Mouse (Mus musculus) cerebellum, adult 18-20 months (tissue): ENCODE measurements around the gene Hdac7.
"Not testable (repeated sequence)": the region's sequence is repeated elsewhere in the genome, so short reads cannot be mapped to it uniquely, and the experiment has no call there.

Experiments
- DNase-seq, 2 experiments: peaks; one replicate each; pipeline ENCODE4 v3.0.0; 2021

Hdac7 gene

DNA sequence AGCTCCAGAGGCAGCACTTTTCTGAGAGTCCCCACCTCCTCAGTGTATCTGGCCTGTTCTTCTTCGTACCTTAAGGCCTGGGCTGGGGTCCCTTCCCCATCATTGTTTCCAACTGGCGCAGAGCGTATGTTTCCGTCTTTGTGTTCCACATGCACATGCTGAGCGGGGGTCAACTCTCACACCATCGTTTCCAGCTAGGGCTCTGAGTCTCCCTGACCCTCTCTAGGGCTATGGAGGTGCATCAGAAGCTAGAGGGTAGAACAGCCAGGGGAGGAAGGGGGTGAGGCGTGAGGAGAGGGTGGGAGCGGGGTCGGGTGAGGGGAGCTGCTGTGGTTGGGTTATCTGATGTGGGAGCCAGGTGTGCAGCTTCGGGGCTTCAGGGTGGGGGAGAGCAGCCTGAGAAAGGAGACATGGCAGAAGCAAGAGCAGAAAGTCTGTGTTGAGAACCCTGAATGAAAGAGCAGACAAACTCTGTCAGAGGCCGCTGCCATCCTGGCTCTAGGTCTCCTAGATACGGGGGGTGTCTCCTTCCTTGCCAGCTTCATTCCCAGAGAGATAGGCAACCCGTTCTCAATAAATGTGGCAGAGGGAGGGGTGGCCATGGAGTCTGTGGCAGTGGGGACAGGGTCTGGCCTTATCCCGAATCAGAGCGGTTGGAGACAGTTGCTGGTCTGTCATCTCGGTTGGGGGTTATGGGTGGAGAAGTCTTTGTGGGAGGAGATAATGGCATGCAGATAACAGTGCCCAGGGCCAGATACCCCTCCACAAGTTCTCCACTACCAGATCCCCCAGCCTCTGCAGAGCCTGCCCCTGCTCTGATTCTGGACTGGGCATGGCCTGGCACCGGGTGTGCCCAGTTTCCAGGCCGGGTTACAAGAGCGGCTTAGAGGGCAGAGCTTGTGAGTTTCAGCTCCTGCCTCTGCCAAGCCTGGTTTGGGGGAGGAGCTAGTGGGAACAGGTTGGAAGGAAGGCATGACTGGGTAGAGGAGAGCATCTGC, at the start of gene Hdac7:
Hdac7 (minus strand) TSS at position 466 of the 998 bp plus-strand sequence.
- DNase-seq: no peak

DNA sequence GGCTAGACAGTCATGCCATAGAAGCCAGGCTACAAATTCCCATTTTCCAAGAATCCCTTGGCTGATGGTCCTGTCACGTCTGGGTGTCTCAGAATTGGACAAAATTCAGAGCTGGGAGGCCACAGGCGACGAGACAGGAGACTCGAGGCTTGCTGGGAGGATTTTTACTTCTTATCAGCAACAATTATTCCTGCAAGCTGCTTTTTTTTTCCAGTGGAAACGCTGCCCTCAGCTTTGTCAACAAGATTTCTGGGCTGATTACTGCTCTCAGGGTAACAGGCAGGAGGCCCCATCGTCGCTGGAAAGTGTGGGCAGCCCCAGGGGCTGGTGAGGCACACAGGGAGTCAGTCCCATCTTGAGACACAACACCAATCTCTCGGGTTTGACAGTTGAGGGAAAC, 48.2 kb upstream of the Hdac7 start:
- DNase-seq: no peak

DNA sequence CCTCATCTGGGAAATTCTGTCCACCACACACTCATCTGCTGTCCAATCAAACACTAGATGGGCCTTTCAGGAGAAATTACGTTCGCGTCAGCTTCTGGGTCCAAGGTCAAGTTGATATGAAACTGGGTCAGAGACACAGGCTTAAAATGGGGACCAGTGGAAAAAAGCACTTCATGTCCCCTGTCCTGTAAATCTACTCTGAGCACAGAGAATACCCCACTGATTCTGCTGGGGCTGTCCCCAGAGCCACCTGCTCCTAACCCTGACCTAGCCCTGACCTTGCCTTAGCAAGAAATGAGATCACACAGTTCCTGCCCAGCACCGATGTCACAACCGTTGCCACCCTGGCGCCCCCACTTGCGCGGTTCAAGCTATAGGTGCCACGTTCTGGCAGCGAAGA, 46.1 kb upstream of the Hdac7 start:
- DNase-seq: no peak

DNA sequence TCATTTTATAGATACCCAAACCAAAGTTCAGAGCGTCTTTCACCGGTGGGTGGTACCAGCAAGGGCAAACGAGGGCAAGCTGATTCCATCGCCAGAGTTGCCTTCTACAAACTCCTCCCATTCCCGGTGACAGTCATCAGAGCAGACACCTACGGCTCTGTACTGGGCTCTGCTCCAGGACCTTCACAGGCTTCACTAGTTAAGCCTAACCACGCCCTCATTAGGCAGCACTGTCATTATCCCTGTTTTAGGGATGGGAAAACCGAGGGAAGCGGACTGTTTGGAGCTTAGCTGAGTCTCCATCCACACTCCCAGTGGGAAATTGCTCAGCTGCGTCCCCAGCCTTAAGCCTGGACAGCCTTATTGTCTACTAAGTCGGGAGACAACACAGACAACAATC, 45.7 kb upstream of the Hdac7 start:
- DNase-seq: no peak

DNA sequence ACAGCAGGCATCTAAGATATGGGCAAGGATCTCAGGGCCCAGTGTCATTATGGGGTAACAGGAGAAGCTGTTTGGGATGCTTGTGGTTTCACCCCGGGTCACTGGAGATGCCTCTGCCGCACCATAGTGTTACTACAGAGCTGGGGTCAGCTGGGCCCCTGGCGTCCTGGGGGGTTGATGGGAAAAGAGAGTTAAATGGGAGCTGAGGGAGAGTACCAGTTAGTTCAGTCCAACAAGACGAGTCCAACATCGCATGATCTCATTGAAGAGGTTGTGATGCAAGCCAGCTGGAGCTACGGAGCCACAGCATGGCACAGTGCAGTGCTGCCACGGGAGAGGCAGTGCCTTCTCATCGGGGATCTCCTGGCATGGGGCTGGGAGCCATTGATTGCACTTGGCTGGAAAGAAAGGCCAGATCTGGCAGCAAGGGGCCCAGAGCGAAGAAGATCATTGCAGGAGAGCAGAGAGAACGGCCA, 43.3 kb upstream of the Hdac7 start:
- DNase-seq: no peak

DNA sequence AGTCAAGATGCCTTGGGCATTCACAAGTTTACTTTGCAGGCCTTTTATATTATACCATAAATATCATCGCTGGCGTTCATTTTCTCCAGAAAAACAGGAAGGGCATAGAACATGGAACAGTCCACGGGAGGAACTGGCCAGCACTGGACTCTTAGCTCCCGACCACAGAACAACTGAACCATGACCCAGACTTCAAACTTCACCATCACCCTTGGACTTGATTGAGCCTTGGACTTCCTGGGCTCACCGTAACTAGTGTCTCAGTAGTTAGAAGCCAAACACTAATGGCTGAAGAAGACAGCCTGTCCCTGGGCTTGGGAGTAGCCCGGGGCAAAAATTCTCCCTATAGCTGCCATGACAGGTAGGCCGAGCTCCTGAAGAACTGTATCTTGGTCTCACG, 37.1 kb upstream of the Hdac7 start:
- DNase-seq: no peak

DNA sequence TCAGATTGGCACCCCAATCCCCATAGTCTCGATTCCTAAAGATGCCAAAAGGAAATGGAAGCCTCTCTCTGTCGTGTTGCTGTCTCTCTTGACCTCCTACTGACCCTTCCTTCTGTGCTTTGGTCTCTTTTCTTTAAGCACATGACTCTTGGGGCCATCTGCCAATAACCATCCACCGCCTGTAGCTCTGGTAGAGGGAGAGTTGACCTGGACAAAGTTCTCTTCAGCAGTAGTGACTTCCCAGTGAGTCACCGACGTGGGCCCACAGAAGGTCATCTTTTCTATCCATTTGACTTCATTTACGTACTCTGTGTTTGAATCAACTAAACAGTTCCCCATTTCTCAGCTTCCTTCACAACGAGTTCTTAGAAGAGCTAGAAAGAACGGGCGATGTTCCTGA, 36.1 kb upstream of the Hdac7 start:
- DNase-seq: no peak

DNA sequence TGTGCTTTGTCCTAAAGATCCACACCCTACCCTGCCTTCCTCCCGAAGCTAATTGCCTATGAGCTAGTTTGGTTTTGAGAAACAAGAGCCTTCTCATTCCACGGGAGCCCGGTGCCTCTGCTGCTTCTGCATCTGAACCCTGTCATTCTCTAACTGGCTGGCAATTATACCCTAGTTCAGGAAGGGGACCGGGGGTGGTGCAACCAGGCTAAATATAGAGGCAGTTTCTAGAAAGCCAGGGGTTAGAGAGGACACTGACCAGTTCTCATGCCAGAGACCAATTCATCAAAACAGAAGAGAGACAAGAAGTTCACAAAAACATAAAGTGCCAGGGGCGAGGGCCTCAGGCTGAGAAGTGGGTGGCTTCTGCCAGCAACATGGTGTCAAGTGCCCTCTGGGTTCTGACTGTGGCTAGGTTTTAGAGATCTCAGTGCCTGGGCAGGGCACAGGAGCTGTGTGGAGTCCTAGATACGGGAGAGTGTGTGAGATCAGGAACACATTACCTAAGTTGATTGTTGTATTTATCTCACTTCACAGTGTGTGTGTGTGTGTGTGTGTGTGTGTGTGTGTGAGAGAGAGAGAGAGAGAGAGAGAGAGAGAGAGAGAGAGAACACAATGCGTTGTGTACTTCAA, 34.5 kb upstream of the Hdac7 start:
- no peak for DNase-seq

DNA sequence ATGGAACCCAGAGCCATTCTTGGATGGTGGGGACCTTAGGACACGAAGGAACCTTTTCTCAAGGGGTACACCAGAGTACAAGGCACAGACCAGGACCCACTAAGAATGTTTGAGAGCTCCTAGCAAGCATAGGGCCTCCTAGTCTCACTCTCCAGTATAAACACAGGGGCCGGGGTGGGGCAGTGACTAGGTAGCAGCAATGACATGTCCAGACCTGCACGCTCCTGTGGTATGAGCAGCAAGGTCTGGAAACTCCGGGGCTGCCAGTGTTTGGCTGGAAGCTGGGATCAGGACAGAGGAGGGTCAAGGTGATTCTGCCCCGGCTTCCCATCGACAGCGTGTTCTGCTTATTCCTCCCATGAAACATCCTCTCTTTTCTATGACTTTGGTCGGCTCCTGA, 31.5 kb upstream of the Hdac7 start:
- DNase-seq: no peak

DNA sequence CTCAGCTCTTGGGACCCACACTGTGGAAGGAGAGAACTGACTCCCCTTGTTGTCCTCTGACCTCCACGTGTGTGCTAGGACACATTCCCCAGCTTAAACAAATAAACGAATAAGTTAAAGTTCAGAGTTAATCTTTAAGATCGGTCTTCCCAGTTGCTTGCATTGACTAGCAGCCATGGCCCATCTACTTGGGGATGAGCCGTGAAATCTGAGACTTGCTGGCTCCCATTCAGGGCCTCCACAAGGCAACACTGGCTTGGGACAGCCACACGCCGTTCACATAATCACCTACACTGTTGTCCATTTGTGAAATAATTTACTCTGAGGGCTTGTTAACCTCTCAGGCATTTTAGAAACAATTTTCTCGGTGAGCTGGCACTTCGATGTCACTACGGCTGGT, 29.4 kb upstream of the Hdac7 start:
- DNase-seq: no peak

DNA sequence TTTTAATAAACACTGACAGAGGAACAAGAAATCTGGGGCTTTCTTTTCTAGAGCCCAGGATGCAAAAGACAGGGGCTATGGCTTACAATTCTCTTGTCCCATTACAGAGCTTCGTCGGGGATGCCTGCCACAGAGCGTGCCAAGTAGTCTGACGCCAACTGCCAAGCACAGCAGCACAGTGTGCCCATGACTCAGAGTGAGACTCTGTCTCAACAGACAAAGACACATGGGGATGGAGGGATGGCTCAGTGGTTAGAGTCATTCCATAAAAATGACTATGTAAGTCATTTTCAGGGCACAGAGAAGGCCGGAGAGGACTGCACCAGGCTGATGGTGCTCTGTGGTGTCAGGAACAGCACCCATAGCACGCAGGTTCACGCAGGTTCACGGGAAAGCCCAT, 27.9 kb upstream of the Hdac7 start:
- DNase-seq: no peak

DNA sequence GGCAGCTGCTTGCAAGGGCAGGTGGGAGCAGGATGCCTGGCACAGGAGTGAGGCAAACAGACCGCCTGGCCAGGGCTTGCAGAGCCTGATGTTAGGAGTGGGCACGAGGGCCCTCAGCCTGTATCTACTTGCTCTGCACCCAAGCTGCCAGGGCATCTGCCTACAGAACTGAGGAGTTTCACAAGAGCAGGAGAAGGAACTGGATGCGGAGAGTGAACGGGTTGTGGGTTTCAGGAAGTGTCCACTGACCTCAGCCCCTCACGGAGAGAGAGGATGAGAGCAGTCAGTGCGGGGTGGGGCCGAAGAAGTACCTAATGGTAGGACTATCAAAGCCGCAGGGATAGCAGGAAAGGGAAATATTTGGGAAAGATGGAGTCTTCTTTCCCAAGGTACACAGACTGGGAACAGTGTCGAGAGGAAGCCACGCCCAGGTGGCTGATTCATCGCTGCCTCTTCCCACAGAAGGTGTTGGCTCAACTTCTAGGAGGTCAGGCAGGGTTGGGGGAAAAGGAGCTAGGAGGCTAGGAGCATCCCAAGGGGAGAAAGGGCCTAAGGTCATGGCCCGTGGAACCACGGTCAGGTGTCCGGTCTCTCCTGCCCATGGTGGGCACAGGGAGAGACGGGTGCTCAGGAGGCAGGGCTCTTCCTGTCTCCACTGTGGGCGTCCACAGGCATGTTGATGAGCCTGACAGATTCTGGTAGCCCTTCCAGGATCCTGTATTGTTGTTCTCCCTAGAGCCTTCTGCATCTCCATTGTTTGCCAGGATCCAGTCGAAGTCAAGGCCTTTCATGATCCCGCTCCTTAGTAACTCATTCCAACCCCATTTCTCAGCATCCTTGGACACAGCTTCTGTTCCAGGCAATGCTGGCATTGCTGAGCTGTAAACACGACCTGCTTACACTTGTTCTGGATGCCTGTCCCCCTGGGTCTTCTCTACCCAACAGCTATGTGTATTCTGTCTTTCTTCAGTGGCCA, 27.0 kb upstream of the Hdac7 start:
- DNase-seq: no peak

DNA sequence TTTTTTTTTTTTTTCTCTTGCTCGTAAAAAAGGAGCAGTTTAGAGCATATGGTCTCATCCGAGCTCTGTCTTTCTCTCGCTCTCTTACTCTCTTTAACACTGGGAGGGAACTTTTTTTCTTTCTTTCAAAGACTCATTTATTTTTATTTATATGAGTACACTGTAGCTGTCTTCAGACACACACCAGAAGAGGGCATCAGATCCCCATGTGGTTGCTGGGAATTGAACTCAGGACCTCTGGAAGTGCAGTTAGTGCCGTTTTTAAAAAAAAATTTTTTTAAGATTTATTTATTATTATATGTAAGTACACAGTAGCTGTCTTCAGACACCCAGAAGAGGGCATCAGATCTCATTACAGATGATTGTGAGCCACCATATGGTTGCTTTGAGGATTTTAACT, 25.8 kb upstream of the Hdac7 start:
- not testable (repeated sequence) for DNase-seq

DNA sequence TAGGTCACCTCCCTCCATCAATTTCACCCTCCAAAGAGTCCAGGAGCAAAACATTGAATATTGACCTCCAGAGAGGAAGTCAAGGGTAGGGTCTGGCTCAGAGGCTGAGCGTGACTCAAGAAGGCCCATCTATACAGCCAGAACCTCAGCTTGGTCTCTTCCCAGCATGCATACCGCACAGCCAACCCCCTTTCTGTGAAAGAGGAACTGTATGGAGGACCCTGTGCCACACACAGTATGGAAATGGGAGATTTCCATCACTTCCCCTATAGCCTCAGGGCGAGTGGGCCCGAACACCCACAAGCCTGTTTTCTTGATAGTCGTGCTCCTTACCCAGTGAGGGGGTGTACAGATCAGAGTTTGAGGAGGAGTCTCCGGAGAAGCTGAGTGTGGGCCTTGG, 24.7 kb upstream of the Hdac7 start:
- DNase-seq: no peak

DNA sequence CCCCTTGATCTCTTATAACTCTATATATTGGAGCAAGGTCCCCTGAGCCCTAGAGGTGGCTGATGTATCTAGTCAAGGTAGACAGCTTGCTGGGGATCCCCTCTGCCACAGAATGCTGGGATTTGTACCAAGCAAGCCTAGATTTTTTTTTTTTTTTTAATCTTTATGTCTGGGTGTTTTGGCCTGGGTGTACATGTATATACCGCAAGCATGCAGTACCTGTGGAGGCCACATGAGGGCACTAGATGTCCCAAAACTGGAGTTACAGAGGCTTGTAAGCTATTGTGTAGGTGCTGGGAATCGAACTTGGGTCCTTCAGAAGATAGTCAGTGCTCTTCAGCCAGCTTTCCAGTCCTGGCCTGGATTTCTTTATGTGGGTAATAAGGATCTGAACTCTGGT, 21.7 kb upstream of the Hdac7 start:
- DNase-seq: no peak

DNA sequence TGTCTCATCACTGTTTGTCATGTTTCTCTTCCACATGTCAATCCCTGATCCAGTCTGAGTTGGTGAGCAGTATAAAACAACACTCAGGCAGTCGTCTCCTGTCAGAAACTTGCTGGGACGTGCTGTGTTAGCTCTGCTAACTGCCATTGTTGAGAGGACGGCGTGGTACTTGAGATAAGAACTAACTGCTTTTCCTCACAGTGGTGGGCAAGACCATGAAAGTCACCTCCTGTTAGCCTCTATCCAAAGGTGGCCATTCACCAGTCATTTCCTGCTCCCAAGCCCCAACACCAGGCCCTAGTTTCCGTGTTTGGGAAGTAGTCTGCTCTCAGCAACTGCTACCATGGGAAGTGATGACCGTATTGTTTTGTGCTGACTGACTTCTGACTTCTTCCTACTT, 20.9 kb upstream of the Hdac7 start:
- DNase-seq: no peak

DNA sequence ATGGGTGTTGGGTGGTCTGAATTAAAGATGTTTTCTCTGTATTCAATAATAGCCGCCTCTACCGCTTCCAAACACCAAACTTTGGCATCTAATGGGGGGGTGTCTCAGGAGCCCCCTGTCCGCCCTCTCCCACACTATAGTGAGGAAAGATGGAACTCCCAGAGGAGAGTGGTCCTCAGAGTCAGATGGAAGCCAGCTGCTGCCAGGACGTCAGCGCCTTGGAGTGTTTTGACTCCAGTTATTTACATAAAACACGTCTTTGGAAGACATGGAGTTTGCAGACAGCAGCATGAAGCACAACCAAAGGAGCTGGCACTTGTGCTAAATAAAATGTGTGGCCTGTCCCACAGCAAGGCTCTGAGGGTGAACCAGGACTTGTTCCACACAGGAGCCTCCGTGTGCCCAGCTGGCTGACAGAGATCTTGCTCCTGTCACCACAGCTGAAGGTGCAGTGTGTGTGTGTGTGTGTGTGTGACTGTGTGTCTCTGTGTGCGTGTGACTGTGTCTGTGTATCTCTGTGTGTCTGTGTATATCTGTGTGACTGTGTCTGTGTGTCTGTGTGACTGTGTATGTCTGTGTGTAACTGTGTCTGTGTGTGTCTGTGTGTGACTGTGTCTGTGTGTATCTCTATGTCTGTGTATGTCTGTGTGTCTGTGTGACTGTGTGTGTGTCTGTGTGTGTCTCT, 20.2 kb upstream of the Hdac7 start:
- no peak for DNase-seq

DNA sequence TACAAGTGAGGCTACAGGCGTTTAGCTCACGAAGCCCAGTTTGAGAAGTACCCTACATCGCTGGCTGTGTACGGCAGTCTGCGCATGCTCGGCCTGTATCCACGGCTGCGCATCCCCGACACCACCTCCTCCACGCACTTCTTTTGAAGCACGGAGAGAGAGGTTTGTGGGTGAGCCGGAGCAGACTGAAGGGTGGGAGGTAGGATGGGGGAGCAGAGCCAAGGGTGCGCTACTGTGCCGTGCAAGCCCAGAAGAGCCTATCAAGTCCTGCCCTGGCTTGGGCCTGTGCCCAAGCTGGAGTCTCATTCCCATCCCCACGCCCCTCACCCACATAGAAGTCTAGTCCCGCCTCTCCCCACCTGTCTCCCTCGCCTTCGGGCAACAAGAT, 19.2 kb upstream of the Hdac7 start:
- DNase-seq: no peak

DNA sequence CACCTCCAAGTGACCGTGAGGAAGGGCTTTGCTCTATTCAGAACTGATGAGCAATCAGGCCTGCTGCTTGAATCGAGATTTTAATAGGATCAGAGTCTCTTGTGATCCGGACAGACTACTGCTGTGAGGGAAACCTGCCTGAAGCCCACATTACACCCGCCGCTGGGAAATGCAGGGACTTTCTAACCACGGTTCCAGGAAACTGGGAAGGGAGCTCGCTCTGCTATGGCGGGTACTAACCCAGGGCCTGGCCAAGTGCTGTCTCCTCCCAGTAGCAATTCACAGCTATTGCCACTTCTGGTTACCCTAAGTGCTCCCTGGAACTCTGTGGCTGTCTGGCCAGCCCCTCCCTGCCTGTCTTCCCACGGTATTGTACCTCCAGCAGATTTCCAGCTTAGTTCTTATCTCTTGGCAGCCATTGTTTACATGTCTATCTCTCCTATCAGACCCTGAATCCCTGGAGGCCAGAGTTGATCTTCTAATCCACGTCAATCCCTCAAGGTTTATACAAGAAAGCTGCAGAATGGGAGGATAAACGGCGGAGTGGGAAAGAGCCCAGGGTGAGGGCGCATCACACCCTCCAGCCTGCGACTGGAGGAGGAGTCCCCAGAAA, 18.7 kb upstream of the Hdac7 start:
- DNase-seq: no peak

DNA sequence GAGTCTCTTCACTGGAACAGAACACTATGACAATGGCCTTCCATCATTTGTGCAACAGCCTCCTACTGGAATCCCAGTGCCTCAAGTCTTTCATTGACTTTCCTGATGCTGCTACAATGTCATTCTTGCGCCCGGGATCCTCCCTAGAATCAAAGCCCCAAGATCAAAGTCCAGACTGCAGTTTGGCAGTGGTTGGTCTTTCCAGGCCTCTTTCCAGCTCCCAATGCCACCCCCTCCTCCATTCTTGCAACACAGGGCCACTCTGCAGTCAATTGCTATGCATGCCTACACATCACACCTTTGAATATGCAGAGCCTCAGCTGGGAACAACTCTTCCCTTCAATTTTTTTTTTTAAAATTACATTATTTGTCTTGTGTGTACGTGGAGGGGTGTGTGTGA, 16.1 kb upstream of the Hdac7 start:
- DNase-seq: no peak

DNA sequence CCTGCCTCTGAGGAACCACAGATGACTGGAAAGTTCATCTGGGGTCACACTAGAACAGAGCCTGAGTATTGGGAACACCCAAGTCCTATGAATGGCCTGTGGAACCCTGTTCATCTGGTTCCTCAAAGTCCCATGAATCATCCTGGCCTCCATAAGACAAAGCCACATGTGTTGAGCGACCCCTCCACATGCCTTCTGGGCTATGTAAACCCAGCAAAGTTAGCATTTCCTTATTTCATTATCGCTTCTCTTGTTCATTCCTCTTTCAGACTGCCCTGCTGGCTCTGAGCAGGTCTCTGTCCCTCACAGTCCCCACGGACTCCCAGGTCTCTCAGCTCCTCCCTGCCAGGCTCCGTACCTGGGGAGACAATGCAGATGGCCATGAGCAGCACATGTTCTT, 14.1 kb upstream of the Hdac7 start:
- no peak for DNase-seq

DNA sequence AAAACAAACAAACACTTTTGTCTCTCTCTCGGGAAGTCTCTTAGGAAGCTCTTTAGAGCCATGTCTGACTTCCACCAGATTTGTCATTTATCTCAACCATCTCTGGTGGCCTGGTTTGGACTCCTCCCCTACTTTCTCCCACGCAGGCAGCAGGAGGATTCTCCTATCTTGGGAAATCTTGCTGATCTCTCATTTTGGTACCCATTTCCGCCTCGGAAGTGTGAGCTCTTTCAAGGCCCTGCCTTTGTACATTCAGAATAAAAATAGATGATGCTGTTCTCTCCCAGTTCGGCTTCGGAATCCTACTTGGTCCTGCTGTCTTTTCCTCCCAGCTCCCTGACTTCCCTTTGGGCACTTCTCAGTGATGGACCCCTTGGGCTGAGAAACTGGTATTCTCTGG, 10.2 kb upstream of the Hdac7 start:
- no peak for DNase-seq
